19 mouse cellular contexts compared by ENCODE assay signal in the genomic region with DNA sequence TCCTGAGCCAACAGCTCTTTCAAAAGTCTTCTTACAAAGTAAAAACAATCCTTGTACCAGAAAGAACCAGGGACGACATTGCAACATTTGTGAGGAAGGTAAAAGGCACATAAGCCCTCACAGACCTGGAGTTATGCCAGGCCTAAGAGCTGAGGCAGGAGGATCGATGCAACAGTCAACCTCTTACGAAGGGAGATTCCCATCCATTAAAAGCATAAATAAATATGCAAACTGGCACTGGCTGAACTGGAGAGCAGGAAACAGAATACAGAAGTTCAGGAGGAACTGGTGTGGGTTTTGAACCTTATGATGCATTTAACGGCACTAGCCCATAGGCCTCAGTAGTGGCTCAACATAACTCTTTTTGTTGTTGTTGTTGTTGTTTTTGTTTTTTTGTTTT. TPM values are rescaled to one million over a fixed set of nuclear protein-coding genes. Genes with fewer than 3 reads are reported as not detected.
"Had no signal": no experiment of that assay in that cellular context is flagged by ENCODE, and none has a peak within 500 bp of the region (broad histone marks: within the 10 kb centered on the region; RNA-seq: fewer than 3 reads in every experiment).

No protein-coding gene starts in this region.

- H3K4me3 ChIP-seq: limb, embryonic 13.5 days; megakaryocyte, embryonic 14.5 days; midbrain, embryonic 15.5 days; neural tube, embryonic 12.5 days had no signal

- H3K4me2 ChIP-seq: limb, embryonic 13.5 days; lung, embryonic 14.5 days; midbrain, embryonic 11.5 days; midbrain, embryonic 15.5 days; neural tube, embryonic 12.5 days had no signal

- H3K27ac ChIP-seq: kidney, postnatal 0 days; limb, embryonic 13.5 days; liver, embryonic 14.5 days; midbrain, embryonic 15.5 days; neural tube, embryonic 12.5 days had no signal

- H3K4me1 ChIP-seq: limb, embryonic 13.5 days; midbrain, embryonic 15.5 days; neural tube, embryonic 12.5 days had no signal

- H3K27me3 ChIP-seq: limb, embryonic 13.5 days; midbrain, embryonic 15.5 days; neural tube, embryonic 12.5 days had no signal

- H3K9ac ChIP-seq: limb, embryonic 13.5 days; liver, embryonic 14.5 days; lung, embryonic 14.5 days; midbrain, embryonic 15.5 days; neural tube, embryonic 12.5 days had no signal

- H3K36me3 ChIP-seq: limb, embryonic 13.5 days; midbrain, embryonic 15.5 days; neural tube, embryonic 12.5 days had no signal

- H3K9me3 ChIP-seq: limb, embryonic 13.5 days; midbrain, embryonic 15.5 days; neural tube, embryonic 12.5 days had no signal

- DNase-seq: kidney, adult 11 months; kidney, adult 9 months; lung, embryonic 14.5 days; lung, postnatal 10 days had no signal

- ATAC-seq: midbrain, embryonic 15.5 days had no signal

RNA-seq across cellular contexts. Expression of gene Cyp8b1, which starts 11.8 kb away (rescaled TPM):
- total RNA-seq: layer of hippocampus, adult 8-10 months; layer of hippocampus, postnatal 14 days; left cerebral cortex, adult 18-20 months; left cerebral cortex, postnatal 10 days; left cerebral cortex, postnatal 4 days; monocyte, adult 5-6 weeks; neutrophil, adult 5-6 weeks had no signal
- polyA plus RNA-seq: intestine, embryonic 14.5 days; kidney, postnatal 0 days; limb, embryonic 13.5 days; lung, embryonic 14.5 days; midbrain, embryonic 11.5 days; midbrain, embryonic 15.5 days; neural tube, embryonic 12.5 days had no signal

RNA-seq across cellular contexts. Expression of gene Fam198a, which starts 46.5 kb away (rescaled TPM):
- total RNA-seq: monocyte, adult 5-6 weeks; neutrophil, adult 5-6 weeks had no signal
